Mouse (Mus musculus) lung, postnatal 0 days (tissue): ENCODE measurements around the gene Arhgap21. TPM values are rescaled to one million over a fixed set of nuclear protein-coding genes. Genes with fewer than 3 reads are reported as not detected.

Experiments
- ATAC-seq: fragments of 200-750 bp; cut with Nextera tagmentation; 2 replicates; pipeline ENCODE4 v1.8.0; 2017; ENCODE audit warnings: moderate library complexity
- DNase-seq: peaks from one replicate; pipeline ENCODE4 v3.0.0-alpha.2; 2016; ENCODE audit warnings: low spot score
- H3K27ac ChIP-seq: fragments of 300-500 bp; sonication (generic); 2 replicates; pipeline ENCODE4 v1.5.1; 2014; ENCODE audit warnings: antibody characterized with exemption, mild to moderate bottlenecking, low read length, mixed read lengths
- H3K27me3 ChIP-seq: fragments of 300-500 bp; sonication (generic); replicated peaks from 2 replicates; pipeline ENCODE4 v1.6.1; 2014; ENCODE audit warnings: low read length, mixed read lengths; ENCODE audit not compliant: insufficient read depth
- H3K36me3 ChIP-seq: fragments of 300-500 bp; sonication (generic); 2 replicates; pipeline ENCODE4 v1.6.1; 2014; ENCODE audit warnings: low read length, mixed read lengths; ENCODE audit not compliant: insufficient read depth
- H3K4me1 ChIP-seq: fragments of 300-500 bp; sonication (generic); 2 replicates; pipeline ENCODE4 v1.6.1; 2014; ENCODE audit warnings: antibody characterized with exemption, low read depth, low read length, mixed read lengths; ENCODE audit not compliant: insufficient read depth
- H3K4me2 ChIP-seq: fragments of 300-500 bp; sonication (generic); replicated peaks from 2 replicates; pipeline ENCODE4 v1.6.1; 2014; ENCODE audit warnings: low read depth, mild to moderate bottlenecking, low read length, moderate library complexity, mixed read lengths
- H3K4me3 ChIP-seq: fragments of 300-500 bp; sonication (generic); 2 replicates; pipeline ENCODE4 v1.5.1; 2014; ENCODE audit warnings: low read depth, low read length
- H3K9ac ChIP-seq: fragments of 300-500 bp; sonication (generic); replicated peaks from 2 replicates; pipeline ENCODE4 v1.6.1; 2014; ENCODE audit warnings: low read depth, mild to moderate bottlenecking
- H3K9me3 ChIP-seq: fragments of 300-500 bp; sonication (generic); 2 replicates; pipeline ENCODE4 v1.6.1; 2016; ENCODE audit warnings: low read length, mixed read lengths
- CTCF ChIP-seq: IDR thresholded peaks from 2 replicates; pipeline ENCODE4 v1.5.1; 2016; ENCODE audit warnings: antibody characterized with exemption, mild to moderate bottlenecking
- EP300 ChIP-seq: IDR thresholded peaks from 2 replicates; pipeline ENCODE4 v1.6.1; 2016; ENCODE audit warnings: antibody characterized with exemption, mild to moderate bottlenecking, control low read depth
- WGBS: fragments of 180-500 bp; shearing (Covaris S2); extraction: QIAGEN DNeasy Blood & Tissue Kit; methylation state at CpG from one replicate; pipeline ENCODE4 v1.1.7; 2014; 5-methylcytosine and 5-hydroxymethylcytosine counted together
- polyA plus RNA-seq: library from polyadenylated mRNA; unstranded; fragments of >200 nt; fragmentation: Nextera tagmentation; extraction: Ambion mirVana; gene quantifications from 2 replicates; pipeline ENCODE4 v1.2.1, GENCODE M21; 2015

Gene Arhgap21
- polyA plus RNA-seq, 1 experiment from 2014 or later = 9.9 TPM

GRCm38 (mm10) chr2:20801236-20801890 is 167.3 kb downstream of the Arhgap21 start:
- Histone ChIP-seq H3K27ac (no peak overlapping the region), H3K9ac (no peak overlapping the region), H3K4me1 (no peaks in the 10 kb centered on the region), H3K4me3 (no peak overlapping the region), H3K9me3 (no peaks in the 10 kb centered on the region), H3K36me3 (peaks cover 18% of the 10 kb centered on the region), H3K27me3 (no peaks in the 10 kb centered on the region), H3K4me2 (no peak overlapping the region)
- WGBS = 84% methylated on average over 8 of the region's 8 CpGs
- TF ChIP-seq EP300 (no peak), CTCF (no peak)
- ATAC-seq (no peak), DNase-seq (no peak)

Other genes with a start within 250 kb of the Arhgap21 start
- 10.2 and 12.5 TPM in 2 replicates for gene Enkur, start 236.5 kb upstream of the Arhgap21 start, polyA plus RNA-seq
- 3.8 and 5.7 TPM in 2 replicates for gene Thnsl1, start 236.8 kb upstream of the Arhgap21 start, polyA plus RNA-seq